Mouse (Mus musculus) embryonic fibroblast, embryonic 13.5 days (primary cell): ENCODE results near the gene Plxdc1. TPM values are rescaled to one million over a fixed set of nuclear protein-coding genes. Genes with fewer than 3 reads are reported as not detected.

Experiments used
- H3K27ac ChIP-seq: 2 replicates; pipeline ENCODE4 v1.5.1; 2012; ENCODE audit warnings: low read length, control low read depth, inconsistent platforms; ENCODE audit not compliant: insufficient read depth
- H3K4me1 ChIP-seq: 2 replicates; pipeline ENCODE4 v1.6.1; 2011; ENCODE audit warnings: low read length; ENCODE audit not compliant: control insufficient read depth, insufficient read depth
- H3K4me3 ChIP-seq: 2 replicates; pipeline ENCODE4 v1.5.1; 2011; ENCODE audit warnings: mild to moderate bottlenecking, control low read depth, low read length; ENCODE audit not compliant: insufficient read depth
- CTCF ChIP-seq: IDR thresholded peaks from 2 replicates; pipeline ENCODE4 v1.5.1; 2011; ENCODE audit warnings: mild to moderate bottlenecking, control low read depth, low read length, moderate library complexity, borderline replicate concordance; ENCODE audit not compliant: insufficient read depth
- POLR2A ChIP-seq: IDR thresholded peaks from 2 replicates; pipeline ENCODE4 v1.6.1; 2011; ENCODE audit warnings: low read depth, mild to moderate bottlenecking, control low read depth, low read length, moderate library complexity
- polyA plus RNA-seq: library from polyadenylated mRNA; stranded (reverse); fragments of >200 nt; gene quantifications from 2 replicates; pipeline ENCODE4 v1.2.4, GENCODE M21; 2011; ENCODE audit warnings: low read depth; ENCODE audit not compliant: missing spikeins, insufficient read length

Plxdc1 gene
- polyA plus RNA-seq, 1 experiment: 0.86 TPM

GRCm38 (mm10) chr11:98018222-98018621, 32.0 kb upstream of the Plxdc1 start:
- Histone ChIP-seq H3K4me1 (0 out of 2 replicates have a peak, but pooled peaks cover 2% of the 10 kb centered on the region), H3K27ac (no peak overlapping the region), H3K4me3 (no peak overlapping the region)
- TF ChIP-seq CTCF: no peak
- TF ChIP-seq POLR2A: no peak

GRCm38 (mm10) chr11:98016824-98017223, 30.6 kb upstream of the Plxdc1 start:
- no peak for TF ChIP-seq CTCF
- no peak overlapping the region for H3K27ac ChIP-seq
- H3K4me3 ChIP-seq: no peak overlapping the region
- H3K4me1 ChIP-seq: 0 out of 2 replicates have a peak, but pooled peaks cover 2% of the 10 kb centered on the region

- H3K27ac ChIP-seq: no peak overlapping the region
- no peak overlapping the region for H3K4me3 ChIP-seq
- no peak for TF ChIP-seq POLR2A
- no peak for TF ChIP-seq CTCF
- 0 out of 2 replicates have a peak, but pooled peaks cover 2% of the 10 kb centered on the region for H3K4me1 ChIP-seq
Measured at GRCm38 (mm10) chr11:98016177-98016576, 29.9 kb upstream of the Plxdc1 start.

GRCm38 (mm10) chr11:98012831-98013230, 26.6 kb upstream of the Plxdc1 start:
- H3K4me1 ChIP-seq: no peaks in the 10 kb centered on the region
- no peak overlapping the region for H3K4me3 ChIP-seq
- TF ChIP-seq POLR2A: no peak
- TF ChIP-seq CTCF: no peak
- H3K27ac ChIP-seq: no peak overlapping the region

- Histone ChIP-seq H3K4me3 (no peak overlapping the region), H3K27ac (no peak overlapping the region), H3K4me1 (no peaks in the 10 kb centered on the region)
- TF ChIP-seq POLR2A: no peak
- TF ChIP-seq CTCF: no peak
Measured at GRCm38 (mm10) chr11:98011716-98012115, 25.5 kb upstream of the Plxdc1 start.

GRCm38 (mm10) chr11:98008087-98008486, 21.8 kb upstream of the Plxdc1 start:
- H3K4me1 ChIP-seq: peaks cover 3% of the 10 kb centered on the region; the same call in 1 of the 2 replicates
- TF ChIP-seq CTCF (no peak), POLR2A (no peak)
- no peak overlapping the region for H3K27ac ChIP-seq
- H3K4me3 ChIP-seq: no peak overlapping the region

GRCm38 (mm10) chr11:98005686-98006085, 19.4 kb upstream of the Plxdc1 start:
- Histone ChIP-seq H3K27ac (peak overlapping the region; percentile 60), H3K4me1 (peaks cover 3% of the 10 kb centered on the region; the same call in 1 of the 2 replicates), H3K4me3 (no peak overlapping the region)
- TF ChIP-seq CTCF (no peak), POLR2A (no peak)

- Histone ChIP-seq H3K4me1 (peaks cover 3% of the 10 kb centered on the region; the same call in 1 of the 2 replicates), H3K4me3 (no peak overlapping the region), H3K27ac (no peak overlapping the region)
- TF ChIP-seq CTCF: no peak
- no peak for TF ChIP-seq POLR2A
Measured at GRCm38 (mm10) chr11:98005076-98005475, 18.8 kb upstream of the Plxdc1 start.

GRCm38 (mm10) chr11:98004161-98004560, 17.9 kb upstream of the Plxdc1 start:
- Histone ChIP-seq H3K4me1 (peaks cover 3% of the 10 kb centered on the region; the same call in 1 of the 2 replicates), H3K4me3 (no peak overlapping the region), H3K27ac (peak overlapping the region; percentile 18; the same call in 1 of the 2 replicates)
- TF ChIP-seq CTCF (no peak), POLR2A (no peak)

- Histone ChIP-seq H3K4me3 (no peak overlapping the region), H3K4me1 (peaks cover 3% of the 10 kb centered on the region; the same call in 1 of the 2 replicates), H3K27ac (no peak overlapping the region)
- TF ChIP-seq POLR2A: no peak
- no peak for TF ChIP-seq CTCF
Measured at GRCm38 (mm10) chr11:98003171-98003671, 17.0 kb upstream of the Plxdc1 start.

- Histone ChIP-seq H3K4me3 (no peak overlapping the region), H3K27ac (no peak overlapping the region), H3K4me1 (peaks cover 3% of the 10 kb centered on the region; the same call in 1 of the 2 replicates)
- TF ChIP-seq POLR2A (no peak), CTCF (peak; percentile 78)
Measured at GRCm38 (mm10) chr11:98002627-98003026, 16.4 kb upstream of the Plxdc1 start.
